In the genomic region with DNA sequence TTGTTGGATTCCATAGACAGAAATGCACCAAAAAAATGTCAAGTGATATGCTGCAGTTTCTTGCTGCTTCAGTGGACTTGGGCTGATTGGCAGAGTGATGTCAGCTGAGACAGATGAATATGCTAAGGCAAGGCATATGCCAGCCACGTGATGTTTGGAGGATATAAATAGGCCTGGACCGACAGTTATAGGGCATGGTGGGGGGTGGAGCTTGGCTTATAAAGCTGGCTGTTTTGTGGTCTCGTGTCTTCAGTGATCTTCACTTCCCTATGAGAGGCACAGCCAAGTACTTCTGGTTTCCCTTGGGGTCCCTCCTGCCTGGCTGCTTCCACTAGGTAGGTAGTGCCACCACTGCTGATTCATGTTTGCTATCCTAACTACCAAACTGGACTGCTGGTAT, we compare ENCODE assay signal across 14 mouse cellular contexts. TPM values are rescaled to one million over a fixed set of nuclear protein-coding genes. Genes with fewer than 3 reads are reported as not detected.
DNase-seq lines count a peak whose midpoint lies in the region; ATAC-seq and TF ChIP-seq lines count a peak whose summit lies in the region.
"Had no signal": no experiment of that assay in that cellular context is flagged by ENCODE, and none has a peak within 500 bp of the region (broad histone marks: within the 10 kb centered on the region; RNA-seq: fewer than 3 reads in every experiment).

No protein-coding gene starts in this region.

- H3K79me2 ChIP-seq in heart, adult 2 months (replicated peaks; ENCODE audit: control insufficient read depth, insufficient read depth, low read length) = peaks cover 4% of the 10 kb centered on the region

- intact Hi-C loops in heart, adult 2 months (cut with DNase I) = loop anchor here (5.0 kb wide), 4 partner anchors 121 to 306 kb away; a partner anchor contains a TSS

- peaks cover 13% of the 10 kb centered on the region for H3K9me3 ChIP-seq in heart, embryonic 12.5 days (replicated peaks)

- H3K4me3 ChIP-seq in heart, adult 2 months = no peak overlapping the region
- H3K4me3 ChIP-seq in heart, embryonic 12.5 days = no peak overlapping the region
- H3K4me3 ChIP-seq: forebrain, embryonic 13.5 days had no signal

- H3K36me3 ChIP-seq in heart, adult 2 months (ENCODE audit: control insufficient read depth, insufficient read depth, low read length) = peaks cover 5% of the 10 kb centered on the region
- peaks cover 21% of the 10 kb centered on the region for H3K36me3 ChIP-seq in heart, embryonic 12.5 days

- TF ChIP-seq EP300 in heart, adult 2 months (IDR thresholded peaks at IDR 0.05; ENCODE audit: insufficient read depth, low read depth, low read length) = peak; percentile 46; the same call in 1 of the 2 replicates

- no peak for ATAC-seq in heart, embryonic 12.5 days (ENCODE audit: insufficient number of reproducible peaks, low FRiP score)
- ATAC-seq in inflammation-experienced regulatory T-cells, adult 6 months = no peak
- ATAC-seq: activated CD4-positive, CD25-positive, alpha-beta regulatory T cell, adult 4 months; forebrain, embryonic 13.5 days had no signal

- no peak for TF ChIP-seq CTCF in heart, adult 2 months (IDR thresholded peaks at IDR 0.05)

- H3K27me3 ChIP-seq in heart, adult 2 months (ENCODE audit: control insufficient read depth, insufficient read depth, low read length) = no peaks in the 10 kb centered on the region
- H3K27me3 ChIP-seq in heart, embryonic 12.5 days (replicated peaks) = no peaks in the 10 kb centered on the region
- H3K27me3 ChIP-seq: forebrain, embryonic 13.5 days had no signal

- H3K9ac ChIP-seq in heart, adult 2 months (ENCODE audit: low read depth, low read length) = no peak overlapping the region
- H3K9ac ChIP-seq in heart, embryonic 12.5 days = no peak overlapping the region
- H3K9ac ChIP-seq: forebrain, embryonic 13.5 days; lung, embryonic 14.5 days had no signal

- H3K27ac ChIP-seq in heart, adult 2 months = peak overlapping the region; percentile 44
- H3K27ac ChIP-seq in heart, embryonic 12.5 days (ENCODE audit: poor library complexity, severe bottlenecking) = no peak overlapping the region
- H3K27ac ChIP-seq: forebrain, embryonic 13.5 days had no signal

- no peak overlapping the region for H3K4me2 ChIP-seq in heart, embryonic 12.5 days
- H3K4me2 ChIP-seq: forebrain, embryonic 13.5 days; lung, embryonic 14.5 days had no signal

- 0 out of 2 replicates have a peak, but pooled peaks have one; percentile 12 for TF ChIP-seq POLR2A in heart, adult 2 months (IDR thresholded peaks at IDR 0.05; ENCODE audit: insufficient read depth, low read depth, low read length)

- 58% methylated on average over 3 of the region's 3 CpGs for WGBS in heart, adult 2 months
- WGBS in heart, embryonic 12.5 days = 76% methylated on average over 3 of the region's 3 CpGs

- peak; percentile 32 to 69 for DNase-seq in heart, adult 2 months
- peak; percentile 82 to 87 for DNase-seq in B cell, adult 2 months
- DNase-seq in gastrocnemius, postnatal 25 days = peak; percentile 29
- DNase-seq in monocyte, adult 2 months (ENCODE audit: low read depth in 1 of 2, low spot score in 2 of 2) = peak; percentile 66 to 74
- no peak for DNase-seq in embryo, embryonic 10 days (ENCODE audit: low spot score)
- no peak for DNase-seq in c-Kit-positive CD71-positive TER-119-positive erythroid progenitor cells, embryonic 14.5 days (ENCODE audit: low spot score)
- DNase-seq: kidney, adult 11 months; left cerebral cortex, postnatal 4 days; lung, embryonic 14.5 days; thymus, postnatal 36 days had no signal

- H3K4me1 ChIP-seq in heart, adult 2 months (ENCODE audit: control insufficient read depth, insufficient read depth, low read length) = peaks cover 8% of the 10 kb centered on the region
- H3K4me1 ChIP-seq in heart, embryonic 12.5 days (replicated peaks) = peaks cover 19% of the 10 kb centered on the region

RNA-seq across cellular contexts. Expression of a gene that starts 2.2 kb away (rescaled TPM):
- 10 to 100 TPM; 10.3 to 10.4 TPM for total RNA-seq in heart, adult 2 months (2021)
- 15.8 and 18.4 TPM in 2 replicates for polyA plus RNA-seq in heart, adult 2 months (2012; rRNA removed)
- polyA plus RNA-seq in heart, embryonic 12.5 days (2016; fragmentation: Nextera tagmentation; extraction: Ambion mirVana) = 36.5 and 39.8 TPM in 2 replicates
- total RNA-seq in gastrocnemius, postnatal 25 days (2021) = 1 to 10 TPM; 4.7 to 6.6 TPM
- 10 to 100 TPM; 38.6 to 41.2 (median 40.0) TPM for polyA plus RNA-seq in inflammation-experienced regulatory T-cells, adult 6 months (2017; shearing (Covaris generic))

RNA-seq across cellular contexts. Expression of a gene that starts 44.8 kb away (rescaled TPM):
- total RNA-seq in heart, adult 2 months (2021) = 1 to 10 TPM; 2.2 to 2.6 TPM
- polyA plus RNA-seq in heart, adult 2 months (2012; rRNA removed) = 3.7 and 7.6 TPM in 2 replicates
- polyA plus RNA-seq in heart, embryonic 12.5 days (2016; fragmentation: Nextera tagmentation; extraction: Ambion mirVana) = 93.7 and 97.0 TPM in 2 replicates
- total RNA-seq in gastrocnemius, postnatal 25 days (2021) = not detected
- 1 to 10 TPM in 1 of 3 experiments, not detected in 2; 1.5 TPM for polyA plus RNA-seq in inflammation-experienced regulatory T-cells, adult 6 months (2017; shearing (Covaris generic))
- polyA plus RNA-seq: activated CD4-positive, CD25-positive, alpha-beta regulatory T cell, adult 4 months had no signal

RNA-seq across cellular contexts. Expression of a gene that starts 57.3 kb away (rescaled TPM):
- 1 to 10 TPM; 1.1 TPM for total RNA-seq in heart, adult 2 months (2021)
- 3.1 and 5.7 TPM in 2 replicates for polyA plus RNA-seq in heart, adult 2 months (2012; rRNA removed)
- 0.64 and 0.73 TPM in 2 replicates for polyA plus RNA-seq in heart, embryonic 12.5 days (2016; fragmentation: Nextera tagmentation; extraction: Ambion mirVana)
- under 1 TPM; 0.08 to 0.59 TPM for total RNA-seq in gastrocnemius, postnatal 25 days (2021)
- not detected for polyA plus RNA-seq in inflammation-experienced regulatory T-cells, adult 6 months (2017; shearing (Covaris generic))
- polyA plus RNA-seq: activated CD4-positive, CD25-positive, alpha-beta regulatory T cell, adult 4 months had no signal

Comparison
In these comparisons a context has a peak if more than half of its experiments do, and no peak if none do; other contexts are left out.
1. RNA of a gene that starts 44.8 kb away (polyA plus RNA-seq): 93.7 to 97.0 TPM in heart, embryonic 12.5 days; 3.7 to 7.6 TPM in heart, adult 2 months and 1.5 TPM in inflammation-experienced regulatory T-cells, adult 6 months; every median in the first group is over 10 times any median in the second.
2. DNase-seq: peak in heart, adult 2 months (2 of 2), B cell, adult 2 months (2 of 2), gastrocnemius, postnatal 25 days (single experiment) and monocyte, adult 2 months (2 of 2); none in embryo, embryonic 10 days (single experiment) and c-Kit-positive CD71-positive TER-119-positive erythroid progenitor cells, embryonic 14.5 days (single experiment).